Mouse (Mus musculus): ENCODE measurements around the gene Gpd1. TPM values are rescaled to one million over a fixed set of nuclear protein-coding genes. Genes with fewer than 3 reads are reported as not detected.
"Not testable (repeated sequence)": the region's sequence is repeated elsewhere in the genome, so short reads cannot be mapped to it uniquely, and the experiment has no call there.

Gene Gpd1
- polyA plus RNA-seq, 1 experiment, result 130 TPM

DNA sequence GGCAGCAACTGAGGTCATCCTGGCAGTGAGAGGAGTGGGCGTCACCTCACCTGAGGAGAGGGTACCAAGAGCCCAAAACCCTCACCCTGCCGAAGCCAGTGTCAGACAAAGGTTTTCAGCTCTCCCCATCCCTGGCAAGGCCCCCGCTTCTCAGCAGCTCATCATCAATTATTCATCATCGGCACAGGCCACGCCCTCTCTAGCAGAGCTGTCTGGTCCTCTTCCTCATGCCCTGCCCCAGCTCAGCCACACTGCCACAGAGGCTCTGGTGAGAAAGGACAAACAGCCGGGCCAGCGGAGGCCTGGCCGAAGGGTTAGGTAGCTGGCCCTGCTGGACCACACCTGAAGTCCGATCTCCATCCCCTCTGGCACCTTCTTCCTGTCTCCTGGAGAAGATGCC lies 25.3 kb upstream of the Gpd1 start:
- Histone ChIP-seq H3K27me3 (ENCODE audit: control insufficient read depth, insufficient read depth, low read length) (no peaks in the 10 kb centered on the region), H3K27ac (ENCODE audit: insufficient read depth, low read length) (no peak overlapping the region), H3K4me1 (ENCODE audit: control insufficient read depth, insufficient read depth, low read length) (peaks cover 21% of the 10 kb centered on the region), H3K4me3 (replicated peaks; ENCODE audit: insufficient read depth, low read depth, low read length) (no peak overlapping the region)
- TF ChIP-seq POLR2A (IDR thresholded peaks at IDR 0.05; ENCODE audit: borderline replicate concordance, insufficient read depth, low read length), result no peak
- no peak for TF ChIP-seq CTCF (IDR thresholded peaks at IDR 0.05; ENCODE audit: borderline replicate concordance, insufficient read depth, low read depth, low read length)
- 44% methylated on average over 9 of the region's 9 CpGs for WGBS
- peak in 1 of 2 experiments; percentile 29 for DNase-seq

GRCm38 (mm10) chr15:99697309-99697708 lies 20.0 kb upstream of the Gpd1 start:
- no peak for DNase-seq
- no peak for TF ChIP-seq CTCF (IDR thresholded peaks at IDR 0.05; ENCODE audit: borderline replicate concordance, insufficient read depth, low read depth, low read length)
- TF ChIP-seq POLR2A (IDR thresholded peaks at IDR 0.05; ENCODE audit: borderline replicate concordance, insufficient read depth, low read length), result no peak
- H3K4me1 ChIP-seq (ENCODE audit: control insufficient read depth, insufficient read depth, low read length), result peaks cover 11% of the 10 kb centered on the region
- 72% methylated on average over 2 of the region's 2 CpGs for WGBS
- H3K4me3 ChIP-seq (replicated peaks; ENCODE audit: insufficient read depth, low read depth, low read length), result no peak overlapping the region
- no peaks in the 10 kb centered on the region for H3K27me3 ChIP-seq (ENCODE audit: control insufficient read depth, insufficient read depth, low read length)
- H3K27ac ChIP-seq (ENCODE audit: insufficient read depth, low read length), result no peak overlapping the region

- DNase-seq, result peak in 1 of 2 experiments; percentile 54
- Histone ChIP-seq H3K4me3 (replicated peaks; ENCODE audit: insufficient read depth, low read depth, low read length) (no peak overlapping the region), H3K4me1 (ENCODE audit: control insufficient read depth, insufficient read depth, low read length) (peaks cover 10% of the 10 kb centered on the region), H3K27me3 (ENCODE audit: control insufficient read depth, insufficient read depth, low read length) (no peaks in the 10 kb centered on the region), H3K27ac (ENCODE audit: insufficient read depth, low read length) (no peak overlapping the region)
- 36% methylated on average over 20 of the region's 20 CpGs for WGBS
- TF ChIP-seq CTCF (IDR thresholded peaks at IDR 0.05; ENCODE audit: borderline replicate concordance, insufficient read depth, low read depth, low read length) (no peak), POLR2A (IDR thresholded peaks at IDR 0.05; ENCODE audit: borderline replicate concordance, insufficient read depth, low read length) (no peak)
Measured at GRCm38 (mm10) chr15:99698533-99699085, 18.7 kb upstream of the Gpd1 start.

- H3K4me3 ChIP-seq (replicated peaks; ENCODE audit: insufficient read depth, low read depth, low read length), result no peak overlapping the region
- no peak overlapping the region for H3K27ac ChIP-seq (ENCODE audit: insufficient read depth, low read length)
- no peak for DNase-seq
- no peaks in the 10 kb centered on the region for H3K27me3 ChIP-seq (ENCODE audit: control insufficient read depth, insufficient read depth, low read length)
- WGBS, result 87% methylated on average over 10 of the region's 10 CpGs
- TF ChIP-seq POLR2A (IDR thresholded peaks at IDR 0.05; ENCODE audit: borderline replicate concordance, insufficient read depth, low read length) (no peak), CTCF (IDR thresholded peaks at IDR 0.05; ENCODE audit: borderline replicate concordance, insufficient read depth, low read depth, low read length) (no peak)
- peaks cover 18% of the 10 kb centered on the region for H3K4me1 ChIP-seq (ENCODE audit: control insufficient read depth, insufficient read depth, low read length)
Measured at GRCm38 (mm10) chr15:99699715-99700114, 17.6 kb upstream of the Gpd1 start.

DNA sequence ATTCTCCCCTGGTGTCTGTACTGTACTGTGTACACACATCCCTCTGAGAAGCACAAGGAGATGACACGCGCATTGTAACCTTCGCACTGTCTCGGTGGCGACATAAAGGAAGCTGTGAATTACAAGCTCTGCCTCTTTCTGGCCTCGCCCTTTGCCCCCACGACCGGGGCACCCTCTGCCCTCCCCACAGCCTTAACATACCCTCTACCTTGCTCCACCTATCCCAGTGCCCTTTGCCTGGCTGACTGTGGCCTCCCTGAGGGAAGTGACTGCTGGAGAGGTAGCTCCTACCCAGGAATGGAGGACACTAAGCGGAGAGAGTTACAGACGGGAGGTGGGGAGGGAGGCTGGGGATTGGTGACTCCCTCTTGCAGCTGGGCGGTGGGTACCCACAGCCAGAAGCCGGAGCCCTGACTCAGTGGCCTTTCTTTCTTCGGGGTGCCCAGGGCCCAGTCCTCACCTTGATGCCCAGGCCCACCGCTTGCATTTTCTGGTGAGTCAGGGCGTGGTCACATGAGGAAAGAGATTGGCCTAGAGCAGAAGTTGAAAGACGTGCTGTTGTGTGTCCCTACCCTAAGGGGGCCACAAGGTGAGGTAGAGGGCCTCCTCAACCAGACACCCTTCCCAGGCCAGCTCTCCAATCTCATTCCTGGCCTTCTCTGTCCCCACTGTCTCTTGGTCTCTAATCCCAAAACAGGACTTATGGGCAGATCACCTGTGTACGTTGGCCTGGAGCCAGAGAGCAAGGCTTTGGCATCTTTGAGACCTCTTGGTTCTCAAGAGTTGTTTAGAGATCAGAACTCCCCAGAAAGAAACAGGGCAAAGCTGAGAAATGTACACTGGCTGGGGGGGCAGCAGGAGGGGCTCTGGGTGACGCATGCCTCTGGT lies 16.9 kb upstream of the Gpd1 start:
- H3K4me3 ChIP-seq (replicated peaks; ENCODE audit: insufficient read depth, low read depth, low read length), result no peak overlapping the region
- WGBS, result 87% methylated on average over 18 of the region's 18 CpGs
- no peak overlapping the region for H3K27ac ChIP-seq (ENCODE audit: insufficient read depth, low read length)
- TF ChIP-seq POLR2A (IDR thresholded peaks at IDR 0.05; ENCODE audit: borderline replicate concordance, insufficient read depth, low read length), result no peak
- no peak for TF ChIP-seq CTCF (IDR thresholded peaks at IDR 0.05; ENCODE audit: borderline replicate concordance, insufficient read depth, low read depth, low read length)
- peaks cover 18% of the 10 kb centered on the region for H3K4me1 ChIP-seq (ENCODE audit: control insufficient read depth, insufficient read depth, low read length)
- H3K27me3 ChIP-seq (ENCODE audit: control insufficient read depth, insufficient read depth, low read length), result no peaks in the 10 kb centered on the region
- DNase-seq, result peak in 1 of 2 experiments; percentile 36

DNA sequence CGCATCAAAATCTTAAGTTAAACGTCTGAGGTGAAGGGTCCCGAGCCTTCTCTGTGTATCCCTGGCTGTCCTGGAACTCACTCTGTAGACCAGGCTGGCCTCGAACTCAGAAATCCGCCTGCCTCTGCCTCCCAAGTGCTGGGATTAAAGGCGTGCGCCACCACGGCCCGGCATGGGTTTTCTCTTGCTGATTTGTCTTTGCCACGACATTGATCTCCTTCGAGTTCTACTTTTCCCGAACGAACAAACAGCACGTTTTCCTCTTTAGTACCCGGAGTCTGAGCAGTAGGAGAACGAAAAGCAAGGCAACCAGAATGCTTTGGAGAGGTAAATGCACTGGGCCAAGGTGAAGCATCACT lies 15.7 kb upstream of the Gpd1 start:
- DNase-seq; H3K27me3 ChIP-seq (ENCODE audit: control insufficient read depth, insufficient read depth, low read length): not testable (repeated sequence)
- Histone ChIP-seq H3K4me1 (ENCODE audit: control insufficient read depth, insufficient read depth, low read length) (peaks cover 18% of the 10 kb centered on the region), H3K4me3 (replicated peaks; ENCODE audit: insufficient read depth, low read depth, low read length) (peak overlapping the region; percentile 94), H3K27ac (ENCODE audit: insufficient read depth, low read length) (0 out of 2 replicates have a peak overlapping the region, but pooled peaks have one; percentile 2)
- 41% methylated on average over 16 of the region's 16 CpGs for WGBS

DNA sequence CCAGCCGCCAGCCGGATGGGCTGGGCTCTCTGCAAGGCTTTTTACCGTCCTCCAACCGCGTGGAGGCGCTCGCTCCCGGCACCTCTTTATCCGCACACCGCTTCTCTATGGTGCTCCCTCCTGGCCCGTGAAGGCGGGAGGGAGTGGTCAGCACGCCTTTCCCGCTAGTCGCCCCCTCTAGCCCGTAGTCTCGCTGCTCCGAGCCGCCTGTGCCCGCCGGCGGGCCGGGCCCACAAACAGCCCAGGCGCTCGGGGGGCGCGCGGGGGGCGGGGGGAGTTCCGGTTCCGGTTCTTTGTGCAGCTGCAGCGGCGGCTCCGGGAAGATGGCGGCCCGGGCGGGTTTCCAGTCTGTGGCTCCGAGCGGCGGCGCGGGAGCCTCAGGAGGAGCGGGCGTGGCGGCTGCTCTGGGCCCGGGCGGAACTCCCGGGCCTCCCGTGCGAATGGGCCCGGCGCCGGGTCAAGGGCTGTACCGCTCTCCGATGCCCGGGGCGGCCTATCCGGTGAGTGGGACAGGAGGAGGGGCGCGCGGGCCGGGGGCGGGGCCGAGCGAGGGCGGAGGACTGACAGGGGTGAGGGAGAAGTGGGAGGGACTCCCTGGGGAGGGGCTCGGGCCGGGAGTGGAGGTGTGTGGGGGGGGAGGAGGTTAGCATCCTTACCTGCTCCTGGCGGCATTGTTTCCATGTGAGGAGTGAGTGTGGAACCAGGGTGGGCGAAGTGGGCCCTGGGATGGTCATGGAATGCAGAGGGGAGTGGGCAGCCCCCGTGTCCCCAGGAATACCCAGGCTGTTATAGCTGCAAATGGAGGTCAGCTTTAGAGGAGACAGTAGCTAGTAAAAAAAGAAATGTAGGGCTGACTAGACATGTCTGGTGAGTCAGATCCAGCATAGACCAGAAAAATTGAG lies 15.1 kb upstream of the Gpd1 start, which contains the start of gene Smarcd1:
Gene Smarcd1, plus strand, starts transcription at position 131 of the 902 bp plus-strand sequence.
- Histone ChIP-seq H3K27me3 (ENCODE audit: control insufficient read depth, insufficient read depth, low read length) (no peaks in the 10 kb centered on the region), H3K27ac (ENCODE audit: insufficient read depth, low read length) (peak within 1 kb of the TSS; percentile 76; the same call in 1 of the 2 replicates), H3K4me1 (ENCODE audit: control insufficient read depth, insufficient read depth, low read length) (peaks cover 18% of the 10 kb centered on the region), H3K4me3 (replicated peaks; ENCODE audit: insufficient read depth, low read depth, low read length) (peak within 1 kb of the TSS; percentile 94)
- peak; percentile 94 to 97 for DNase-seq
- TF ChIP-seq CTCF (IDR thresholded peaks at IDR 0.05; ENCODE audit: borderline replicate concordance, insufficient read depth, low read depth, low read length), result peak; percentile 78
- TF ChIP-seq POLR2A (IDR thresholded peaks at IDR 0.05; ENCODE audit: borderline replicate concordance, insufficient read depth, low read length), result peak; percentile 47; the same call in 1 of the 2 replicates
- WGBS, result 1% methylated on average over 69 of the region's 71 CpGs
